Mouse (Mus musculus): Measurements from ENCODE around the gene Ankrd54. TPM values are rescaled to one million over a fixed set of nuclear protein-coding genes. Genes with fewer than 3 reads are reported as not detected.

The Ankrd54 gene
- total and polyA plus RNA-seq, 3 experiments: 21.8 to 38.6 (median 26.4) TPM

DNA sequence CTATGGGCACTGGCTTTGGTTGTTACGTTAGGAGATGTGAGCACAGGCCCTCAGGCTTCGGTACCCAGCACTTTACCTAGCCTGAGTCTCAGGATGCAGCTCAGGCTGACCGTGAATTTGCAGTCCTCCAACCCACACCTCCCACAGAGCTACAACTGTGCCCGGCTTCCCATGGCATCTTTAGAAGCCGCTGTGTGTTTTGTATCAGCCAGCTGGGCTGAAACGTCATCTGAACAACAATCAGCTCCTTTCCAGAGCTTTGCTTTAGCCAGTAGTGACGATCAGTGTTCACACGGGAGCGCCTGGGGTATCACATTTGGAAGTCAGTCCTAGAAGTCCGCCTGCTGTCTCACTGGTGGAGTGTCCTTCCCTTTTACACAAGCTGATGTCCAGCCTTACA, 40.6 kb upstream of the Ankrd54 start:
- no peak overlapping the region for H3K4me3 ChIP-seq (replicated peaks in 1 of 3; ENCODE audit: low read depth in 2 of 3, low read length in 2 of 3, poor library complexity in 1 of 3)
- in situ Hi-C loops (cut with MboI; ENCODE audit: low pct_ligation_motif_present, low pct_unique_long_range_greater_than_20kb, low sequenced_read_pairs): no loop called here
- H3K36me3 ChIP-seq (replicated peaks in 1 of 2; ENCODE audit: control insufficient read depth in 1 of 2, insufficient read depth in 1 of 2, low read length in 1 of 2): no peaks in the 10 kb centered on the region
- no peaks in the 10 kb centered on the region for H3K79me2 ChIP-seq (replicated peaks; ENCODE audit: control insufficient read depth, extremely low read depth, insufficient read depth, poor library complexity, severe bottlenecking)
- H3K27me3 ChIP-seq (replicated peaks): no peaks in the 10 kb centered on the region
- H3K9ac ChIP-seq (ENCODE audit: insufficient read depth, low read depth): no peak overlapping the region
- DNase-seq (ENCODE audit: extremely low read depth): no peak
- dilution Hi-C loops (cut with MboI; ENCODE audit: extremely low pct_ligation_motif_present, extremely low pct_unique_long_range_greater_than_20kb, low sequenced_read_pairs): no loop called here
- H3K4me1 ChIP-seq (ENCODE audit: control insufficient read depth in 1 of 2, insufficient read depth in 2 of 2): peaks cover 1 to 2% of the 10 kb centered on the region in 2 experiments; a peak in 2 of 4 replicates
- no peaks in the 10 kb centered on the region for H3K9me3 ChIP-seq (replicated peaks; ENCODE audit: low read length)
- H3K27ac ChIP-seq (ENCODE audit: insufficient read depth, low read depth): no peak overlapping the region
- H3K4me2 ChIP-seq (ENCODE audit: insufficient read depth, low read depth, poor library complexity, severe bottlenecking): no peak overlapping the region
- TF ChIP-seq RCOR1 (conservative IDR thresholded peaks at IDR 0.05; ENCODE audit: low read depth, low read length): no peak
- TF ChIP-seq CHD1 (IDR thresholded peaks at IDR 0.05; ENCODE audit: low read depth, low read length): no peak
- no peak for TF ChIP-seq ETS1 (conservative IDR thresholded peaks at IDR 0.05; ENCODE audit: low read depth, low read length)
- no peak for TF ChIP-seq JUND (conservative IDR thresholded peaks at IDR 0.05; ENCODE audit: low read depth, low read length)
- TF ChIP-seq UBTF (IDR thresholded peaks at IDR 0.05; ENCODE audit: low read depth, low read length): no peak
- no peak for TF ChIP-seq MEF2A (IDR thresholded peaks at IDR 0.05; ENCODE audit: borderline replicate concordance, low read depth, low read length)
- no peak for TF ChIP-seq MXI1 (IDR thresholded peaks at IDR 0.05; ENCODE audit: low read depth, low read length)
- TF ChIP-seq HCFC1 (IDR thresholded peaks at IDR 0.05; ENCODE audit: low read depth, low read length): no peak

DNA sequence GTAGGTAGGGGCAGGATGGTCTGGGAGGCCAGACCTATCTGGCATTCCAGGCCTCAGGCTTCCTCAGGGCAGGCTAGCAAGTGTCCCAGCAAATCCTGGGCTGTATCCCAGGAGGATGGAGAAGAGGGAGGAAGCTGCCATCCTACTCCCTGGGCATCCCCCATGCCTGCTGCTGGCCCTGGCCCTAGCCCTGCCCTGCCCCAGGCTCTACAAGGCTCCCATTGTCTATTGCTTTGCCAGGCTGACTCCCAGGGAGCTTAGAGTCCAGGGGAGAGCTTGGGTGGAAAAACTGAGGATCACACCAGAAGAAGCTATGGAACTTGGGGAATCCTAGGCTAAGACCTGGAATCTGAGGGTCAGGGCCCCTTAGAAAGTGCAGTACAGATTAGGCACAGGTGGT, 38.8 kb upstream of the Ankrd54 start:
- Histone ChIP-seq H3K79me2 (replicated peaks; ENCODE audit: control insufficient read depth, extremely low read depth, insufficient read depth, poor library complexity, severe bottlenecking) (no peaks in the 10 kb centered on the region), H3K27ac (ENCODE audit: insufficient read depth, low read depth) (no peak overlapping the region), H3K4me1 (ENCODE audit: control insufficient read depth in 1 of 2, insufficient read depth in 2 of 2) (0 out of 4 replicates have a peak, but pooled peaks cover 0 to 2% of the 10 kb centered on the region in 2 experiments), H3K36me3 (replicated peaks in 1 of 2; ENCODE audit: control insufficient read depth in 1 of 2, insufficient read depth in 1 of 2, low read length in 1 of 2) (peaks cover 0 to 5% of the 10 kb centered on the region in 2 experiments), H3K4me2 (ENCODE audit: insufficient read depth, low read depth, poor library complexity, severe bottlenecking) (no peak overlapping the region), H3K9me3 (replicated peaks; ENCODE audit: low read length) (no peaks in the 10 kb centered on the region), H3K9ac (ENCODE audit: insufficient read depth, low read depth) (no peak overlapping the region), H3K4me3 (replicated peaks in 1 of 3; ENCODE audit: low read depth in 2 of 3, low read length in 2 of 3, poor library complexity in 1 of 3) (no peak overlapping the region), H3K27me3 (replicated peaks) (no peaks in the 10 kb centered on the region)
- DNase-seq (ENCODE audit: extremely low read depth): no peak
- TF ChIP-seq CTCF (conservative IDR thresholded peaks at IDR 0.05 in 1 of 2, IDR thresholded peaks at IDR 0.05 in 1 of 2; ENCODE audit: low read depth in 2 of 2, low read length in 2 of 2): no peak
- no peak for TF ChIP-seq NRF1 (IDR thresholded peaks at IDR 0.05; ENCODE audit: low read depth, low read length)
- no peak for TF ChIP-seq GABPA (IDR thresholded peaks at IDR 0.05; ENCODE audit: insufficient replicate concordance, low read depth, low read length)
- TF ChIP-seq PAX5 (IDR thresholded peaks at IDR 0.05; ENCODE audit: low read length): no peak
- TF ChIP-seq IRF4 (IDR thresholded peaks at IDR 0.05; ENCODE audit: low read depth, low read length): no peak
- TF ChIP-seq ZKSCAN1 (IDR thresholded peaks at IDR 0.05; ENCODE audit: borderline replicate concordance, low read depth, low read length): no peak
- TF ChIP-seq POLR2A (IDR thresholded peaks at IDR 0.05; ENCODE audit: low read depth, low read length): no peak
- TF ChIP-seq ZMIZ1 (IDR thresholded peaks at IDR 0.05; ENCODE audit: low read depth, low read length): no peak
- no peak for TF ChIP-seq ZC3H11A (IDR thresholded peaks at IDR 0.05; ENCODE audit: low read depth, low read length)
- dilution Hi-C loops (cut with MboI; ENCODE audit: extremely low pct_ligation_motif_present, extremely low pct_unique_long_range_greater_than_20kb, low sequenced_read_pairs): no loop called here
- in situ Hi-C loops (cut with MboI; ENCODE audit: low pct_ligation_motif_present, low pct_unique_long_range_greater_than_20kb, low sequenced_read_pairs): no loop called here
